Mouse (Mus musculus) ES-Bruce4 (cell line): Measurements from ENCODE around the gene Slc43a1.

Experiments used
- CTCF ChIP-seq: IDR thresholded peaks from one replicate; pipeline ENCODE4 v1.8.1; 2011; ENCODE audit warnings: low read depth, low read length
- POLR2A ChIP-seq: IDR thresholded peaks from one replicate; pipeline ENCODE4 v1.8.1; 2011; ENCODE audit warnings: low read length; ENCODE audit not compliant: insufficient read depth

DNA sequence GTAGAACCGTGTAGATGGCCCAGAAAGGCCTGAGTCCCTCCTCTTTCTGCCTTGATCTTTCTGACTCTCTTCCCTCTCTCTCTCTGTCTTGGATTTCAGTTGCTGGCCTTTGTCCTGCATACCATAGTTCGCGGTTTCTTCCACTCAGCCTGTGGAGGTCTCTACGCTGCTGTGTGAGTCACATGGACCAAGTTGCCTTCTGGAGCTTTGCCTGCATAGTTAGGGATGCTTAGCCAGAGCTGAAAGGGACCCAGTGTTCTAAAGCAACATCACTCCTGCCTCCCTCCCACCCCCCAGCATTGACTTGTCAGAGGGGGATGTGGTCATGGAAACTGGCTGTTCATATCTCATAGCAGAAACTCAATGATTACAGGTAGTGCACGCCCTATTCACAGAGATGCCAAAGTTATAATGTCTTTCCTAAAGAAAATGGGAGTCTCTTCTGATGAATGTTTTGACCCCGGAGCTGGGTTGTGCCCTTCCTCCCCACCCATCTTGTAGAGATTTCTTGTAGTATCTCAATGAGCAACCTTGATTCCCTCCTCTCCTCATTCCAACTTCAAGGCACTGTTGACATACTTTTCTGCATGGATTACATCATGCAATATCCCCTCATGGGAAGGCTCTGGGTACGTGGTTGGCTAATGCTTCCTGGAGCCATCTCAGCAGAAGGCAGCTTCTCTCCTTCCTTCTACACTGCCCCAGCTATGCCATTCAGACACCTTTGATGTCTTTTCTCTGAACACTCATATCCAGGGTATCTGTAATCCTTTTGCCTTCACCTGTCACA lies 21.5 kb downstream of the Slc43a1 start:
- TF ChIP-seq CTCF (no peak), POLR2A (no peak)
